Mouse (Mus musculus) cortical plate, adult 2 months (tissue): Measurements from ENCODE around the gene Abcc6. TPM values are rescaled to one million over a fixed set of nuclear protein-coding genes. Genes with fewer than 3 reads are reported as not detected.

Source experiments
- H3K27ac ChIP-seq: fragments of 200-500 bp; 2 replicates; pipeline ENCODE4 v1.5.1; 2012; ENCODE audit warnings: low read length, control low read depth, inconsistent platforms; ENCODE audit not compliant: insufficient read depth
- H3K4me1 ChIP-seq: fragments of 200-500 bp; 2 replicates; pipeline ENCODE4 v1.6.1; 2011; ENCODE audit warnings: low read length; ENCODE audit not compliant: control insufficient read depth, insufficient read depth
- H3K4me3 ChIP-seq: fragments of 200-500 bp; 2 replicates; pipeline ENCODE4 v1.5.1; 2011; ENCODE audit warnings: mild to moderate bottlenecking, low read length, control low read depth; ENCODE audit not compliant: insufficient read depth
- CTCF ChIP-seq: fragments of 200-500 bp; IDR thresholded peaks from 2 replicates; pipeline ENCODE4 v1.5.1; 2011; ENCODE audit warnings: mild to moderate bottlenecking, control low read depth, low read length; ENCODE audit not compliant: insufficient read depth; ENCODE audit errors: extremely low read depth
- POLR2A ChIP-seq: fragments of 200-500 bp; IDR thresholded peaks from 2 replicates; pipeline ENCODE4 v1.6.1; 2011; ENCODE audit warnings: mild to moderate bottlenecking, low read length, control low read depth; ENCODE audit not compliant: insufficient read depth; ENCODE audit errors: extremely low read depth
- polyA plus RNA-seq: library from polyadenylated mRNA; depleted of rRNA; stranded (reverse); fragments of >200 nt; gene quantifications from 2 replicates; pipeline ENCODE4 v1.2.3, GENCODE M21; 2012; rRNA removed

The Abcc6 gene
- polyA plus RNA-seq, 1 experiment, result 3.1 TPM

DNA sequence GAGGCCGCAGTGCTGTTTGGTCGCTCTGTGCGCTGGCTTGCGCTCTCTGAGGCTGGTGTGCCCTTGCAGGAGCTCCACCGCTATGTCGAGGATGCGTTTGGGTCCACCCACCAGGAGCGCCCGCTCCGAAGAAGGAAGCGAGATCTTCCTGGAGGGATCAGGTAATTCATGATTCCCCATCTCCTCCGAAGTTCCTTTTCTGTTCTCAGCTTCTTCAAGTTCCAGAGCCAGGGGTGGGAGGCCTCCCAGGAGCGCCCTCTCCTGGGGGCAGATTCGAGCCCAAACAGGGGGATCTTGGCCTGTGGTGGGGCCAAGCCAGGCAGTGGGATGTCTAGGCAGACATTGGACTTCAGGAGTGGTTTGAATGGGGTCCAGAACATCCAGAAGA, 105.7 kb downstream of the Abcc6 start:
- no peaks in the 10 kb centered on the region for H3K4me1 ChIP-seq
- TF ChIP-seq CTCF, result no peak
- TF ChIP-seq POLR2A, result no peak
- H3K27ac ChIP-seq, result no peak overlapping the region
- no peak overlapping the region for H3K4me3 ChIP-seq

DNA sequence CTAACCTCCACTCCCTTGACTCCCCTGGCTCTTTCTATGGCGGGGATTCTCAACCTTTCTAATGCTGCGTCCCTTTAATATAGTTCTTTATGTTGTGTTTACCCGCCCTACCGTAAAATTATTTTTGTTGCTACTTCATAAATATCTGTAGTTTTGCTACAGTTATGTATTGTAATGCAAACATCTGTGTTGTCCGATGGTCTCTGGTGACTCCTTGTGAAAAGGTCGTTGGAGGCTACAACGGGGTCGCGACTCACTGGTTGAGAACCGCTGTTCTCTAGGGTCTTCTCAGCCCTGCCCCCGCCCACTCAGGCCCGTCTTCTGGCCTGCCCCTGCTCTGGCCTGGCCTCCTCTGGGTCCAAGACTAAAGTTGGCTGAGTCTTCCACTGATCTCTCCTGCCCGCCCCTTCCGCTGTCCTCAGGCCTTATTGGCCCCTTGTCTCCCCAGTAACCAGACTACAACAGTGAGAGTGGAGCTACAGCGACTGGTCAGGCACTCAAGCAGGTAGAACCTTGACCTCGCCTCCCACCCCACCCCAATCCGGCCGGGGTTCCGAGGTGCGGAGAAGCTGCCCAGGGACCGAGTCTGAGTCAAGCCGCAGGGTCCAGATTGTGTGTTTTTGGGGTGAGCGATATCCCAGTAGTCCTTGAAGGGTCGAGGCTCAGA, 106.2 kb downstream of the Abcc6 start, which contains the start of gene Ccdc114:
Ccdc114 (plus strand) TSS at position 311 of the 667 bp plus-strand sequence.
- H3K27ac ChIP-seq, result peak within 1 kb of the TSS; percentile 33
- H3K4me1 ChIP-seq, result no peaks in the 10 kb centered on the region
- peak within 1 kb of the TSS; percentile 54 for H3K4me3 ChIP-seq
- TF ChIP-seq POLR2A (no peak), CTCF (no peak)

GRCm38 (mm10) chr7:45922928-45923761, 107.0 kb downstream of the Abcc6 start:
- H3K27ac ChIP-seq, result peak overlapping the region; percentile 33
- no peaks in the 10 kb centered on the region for H3K4me1 ChIP-seq
- peak overlapping the region; percentile 54 for H3K4me3 ChIP-seq
- TF ChIP-seq POLR2A (peak; percentile 71), CTCF (no peak)

- H3K27ac ChIP-seq, result no peak overlapping the region
- TF ChIP-seq POLR2A (no peak), CTCF (no peak)
- no peak overlapping the region for H3K4me3 ChIP-seq
- H3K4me1 ChIP-seq, result peaks cover 3% of the 10 kb centered on the region; the same call in 1 of the 2 replicates
Measured at GRCm38 (mm10) chr7:45921950-45922600, 108.0 kb downstream of the Abcc6 start.

DNA sequence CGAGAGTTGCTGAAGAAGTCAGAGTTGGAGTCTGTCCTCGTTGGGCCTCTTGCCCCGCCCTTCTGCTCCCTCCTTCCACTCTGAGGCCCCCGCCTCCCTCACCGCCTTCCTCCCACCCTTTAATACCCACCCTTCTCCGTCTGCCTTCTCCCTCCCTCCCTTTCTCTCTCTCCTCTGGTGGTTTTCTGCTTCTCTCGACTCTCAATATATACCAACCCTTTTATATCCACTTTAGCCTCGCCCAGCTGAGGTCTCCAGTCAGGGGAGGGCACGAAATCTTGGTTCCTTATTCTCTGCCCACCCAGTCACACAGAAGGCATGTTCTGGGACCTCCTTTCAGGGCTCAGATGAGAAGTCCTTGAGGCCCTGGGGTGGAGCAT, 108.9 kb downstream of the Abcc6 start, which contains the start of gene Emp3:
Emp3 (minus strand) TSS at position 163 of the 380 bp plus-strand sequence.
- no peak within 1 kb of the TSS for H3K27ac ChIP-seq
- TF ChIP-seq POLR2A, result no peak
- TF ChIP-seq CTCF, result no peak
- H3K4me3 ChIP-seq, result no peak within 1 kb of the TSS
- peaks cover 5% of the 10 kb centered on the region; the same call in 1 of the 2 replicates for H3K4me1 ChIP-seq

DNA sequence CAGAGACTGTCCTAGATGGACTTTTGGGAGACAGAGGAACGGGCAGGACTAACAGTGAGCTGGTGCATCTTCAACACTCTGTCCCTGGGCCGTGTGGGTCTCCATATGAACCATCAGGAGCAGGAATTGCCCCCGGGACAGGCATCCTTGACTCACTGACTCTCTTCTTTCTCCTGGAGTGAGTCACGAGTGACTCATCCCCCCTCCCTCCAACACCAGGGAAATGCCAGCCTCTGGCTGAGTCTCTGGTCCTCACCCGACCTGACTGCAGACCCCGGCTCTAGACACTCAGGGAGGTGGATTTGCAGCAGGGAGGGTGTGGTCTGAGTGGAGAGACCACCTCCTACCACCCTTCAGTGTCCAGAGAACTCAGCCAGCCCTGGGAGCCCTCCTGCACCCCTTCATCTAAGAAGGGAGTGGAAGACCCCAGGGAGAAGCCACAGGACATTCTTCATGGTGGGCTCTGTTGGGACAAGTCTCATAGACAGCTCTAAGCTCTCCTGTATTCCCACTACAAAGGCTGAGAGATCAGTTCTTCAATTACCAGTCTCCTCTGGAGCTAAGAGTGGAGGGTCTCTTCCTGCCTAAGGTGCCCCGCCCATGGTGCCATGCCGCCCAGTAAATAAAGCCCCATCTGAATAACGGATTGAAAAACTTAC, 109.4 kb downstream of the Abcc6 start:
- TF ChIP-seq CTCF (no peak), POLR2A (no peak)
- Histone ChIP-seq H3K27ac (no peak overlapping the region), H3K4me1 (peaks cover 7% of the 10 kb centered on the region; the same call in 1 of the 2 replicates), H3K4me3 (no peak overlapping the region)

DNA sequence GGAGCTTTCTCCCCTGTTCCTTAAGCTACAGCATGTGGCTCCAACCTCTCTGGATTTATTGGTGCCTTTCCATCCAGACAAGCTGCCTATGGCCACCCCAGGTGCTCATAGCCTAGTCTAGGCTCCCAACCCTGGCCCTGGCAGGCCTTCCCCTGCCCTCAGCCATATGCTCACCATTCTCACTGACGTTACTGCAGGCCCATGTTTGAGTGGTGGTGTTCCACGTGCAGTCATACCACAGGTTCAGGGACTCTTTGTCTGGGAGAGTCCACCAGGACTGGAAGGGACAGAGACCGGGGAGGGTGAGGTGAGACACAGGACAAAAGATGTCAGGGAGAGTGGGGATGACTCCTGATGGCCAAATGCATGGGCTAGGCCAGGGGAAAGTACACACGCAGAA, 110.3 kb downstream of the Abcc6 start:
- TF ChIP-seq CTCF (no peak), POLR2A (no peak)
- Histone ChIP-seq H3K27ac (no peak overlapping the region), H3K4me1 (peaks cover 7% of the 10 kb centered on the region; the same call in 1 of the 2 replicates)

GRCm38 (mm10) chr7:45919083-45919671, 110.9 kb downstream of the Abcc6 start:
- TF ChIP-seq POLR2A, result no peak
- peak; percentile 23; the same call in 1 of the 2 replicates for TF ChIP-seq CTCF
- Histone ChIP-seq H3K27ac (no peak overlapping the region), H3K4me3 (no peak overlapping the region), H3K4me1 (peaks cover 7% of the 10 kb centered on the region; the same call in 1 of the 2 replicates)

More for the DNA sequence above, 110.3 kb downstream of the Abcc6 start:
- no peak overlapping the region for H3K4me3 ChIP-seq

DNA sequence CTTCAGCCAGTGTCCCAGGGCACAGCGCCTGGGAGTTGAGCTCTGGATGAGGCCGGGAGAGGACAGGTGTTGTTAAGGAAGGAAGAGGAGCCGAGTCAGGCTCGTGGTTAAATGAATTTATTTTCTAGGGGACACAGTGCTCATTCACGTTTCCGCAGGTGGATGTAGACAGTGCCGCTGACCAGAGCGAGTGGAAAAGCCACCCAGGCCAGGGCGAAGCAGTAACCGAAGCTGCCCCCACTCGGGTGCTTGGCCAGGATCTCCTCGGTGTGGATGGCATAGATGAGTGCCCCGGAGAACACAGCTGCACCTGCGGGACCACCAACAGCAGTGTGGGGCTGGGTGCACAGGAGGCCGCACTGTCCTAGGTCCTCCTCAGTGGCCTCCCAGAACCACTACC, 112.2 kb downstream of the Abcc6 start:
- no peak for TF ChIP-seq CTCF
- TF ChIP-seq POLR2A, result no peak
- Histone ChIP-seq H3K27ac (no peak overlapping the region), H3K4me3 (no peak overlapping the region), H3K4me1 (peaks cover 7% of the 10 kb centered on the region; the same call in 1 of the 2 replicates)

Other genes starting within 250 kb of the Abcc6 start
- gene Lmtk3, start 246.6 kb downstream of the Abcc6 start, polyA plus RNA-seq, result 191 and 227 TPM in 2 replicates
- gene Sult2b1, start 245.6 kb downstream of the Abcc6 start, polyA plus RNA-seq, result 26.6 and 29.3 TPM in 2 replicates
- 161 and 162 TPM in 2 replicates for gene Cyth2, start 215.7 kb downstream of the Abcc6 start, polyA plus RNA-seq
- gene Kcnj14, start 205.5 kb downstream of the Abcc6 start, polyA plus RNA-seq, result 1.8 and 2.6 TPM in 2 replicates
- gene Grwd1, start 199.4 kb downstream of the Abcc6 start, polyA plus RNA-seq, result 15.7 and 17.5 TPM in 2 replicates
- 106 and 107 TPM in 2 replicates for gene Kdelr1, start 157.5 kb downstream of the Abcc6 start, polyA plus RNA-seq
- gene Grin2d, start 151.9 kb downstream of the Abcc6 start, polyA plus RNA-seq, result 9.0 and 10.0 TPM in 2 replicates
- 0.31 TPM in 1 of 2 replicates, not detected in the other for gene Syngr4, start 133.6 kb downstream of the Abcc6 start, polyA plus RNA-seq
- 32.5 and 35.0 TPM in 2 replicates for gene Tmem143, start 133.4 kb downstream of the Abcc6 start, polyA plus RNA-seq
- 8.9 and 10.4 TPM in 2 replicates for gene Emp3, start 108.9 kb downstream of the Abcc6 start, polyA plus RNA-seq
- 3.0 and 3.9 TPM in 2 replicates for gene Ccdc114, start 106.2 kb downstream of the Abcc6 start, polyA plus RNA-seq
- gene Nomo1, start 3.4 kb upstream of the Abcc6 start, polyA plus RNA-seq, result 70.3 and 71.5 TPM in 2 replicates
- gene Kcnj11, start 70.5 kb upstream of the Abcc6 start, polyA plus RNA-seq, result 44.6 and 51.0 TPM in 2 replicates
- gene Abcc8, start 149.7 kb upstream of the Abcc6 start, polyA plus RNA-seq, result 29.1 and 31.5 TPM in 2 replicates
- 0.15 and 0.29 TPM in 2 replicates for gene Ush1c, start 208.2 kb upstream of the Abcc6 start, polyA plus RNA-seq
- gene Otog, start 210.7 kb upstream of the Abcc6 start, polyA plus RNA-seq, result 0.10 and 0.13 TPM in 2 replicates